Mouse (Mus musculus) E14TG2a.4 (cell line): ENCODE measurements at regions not wholly inside any gene's neighbourhood (a gene's known extent, or its start where the extent isn't known, plus 50 kb on each side); places are given as distances from the start of the nearest gene placed in this dataset.

Source experiments
- CTCF ChIP-seq: conservative IDR thresholded peaks from 2 replicates; pipeline ENCODE4 v1.5.1; 2014; ENCODE audit warnings: low read length
- NANOG ChIP-seq: IDR thresholded peaks from 2 replicates; pipeline ENCODE4 v1.6.1; 2014; ENCODE audit warnings: borderline replicate concordance, low read length, mixed read lengths

DNA sequence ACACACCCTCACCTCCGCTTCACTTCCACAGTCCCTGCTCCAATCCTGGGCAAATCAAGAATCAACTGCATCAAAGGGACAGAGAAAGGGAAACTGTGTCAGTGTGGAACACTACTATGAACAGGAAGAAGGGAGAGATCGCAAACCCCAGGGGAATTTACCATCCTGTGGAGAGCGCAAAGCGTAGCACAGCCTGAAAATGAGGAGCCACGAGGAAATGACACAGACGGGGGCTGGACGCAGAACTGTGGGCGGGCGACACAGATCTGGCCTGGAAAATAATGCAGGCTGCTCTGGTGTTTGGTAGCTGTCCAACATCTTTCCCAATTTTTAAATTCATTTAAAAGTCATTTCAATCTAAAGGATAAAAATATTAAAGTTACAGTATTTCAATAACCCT lies 143.4 kb upstream of the Lmo4 start:
- TF ChIP-seq CTCF (no peak), NANOG (no peak)
